Mouse (Mus musculus) small intestine, adult 2 months (tissue): Measurements from ENCODE around the gene Acer1.

ENCODE experiments used
- CTCF ChIP-seq: fragments of 200-500 bp; IDR thresholded peaks from 2 replicates; pipeline ENCODE4 v1.5.1; 2012; ENCODE audit warnings: low read depth, mild to moderate bottlenecking, control low read depth, inconsistent platforms, low read length, moderate library complexity, mixed read lengths; ENCODE audit not compliant: insufficient replicate concordance, insufficient read length; ENCODE audit errors: extremely low read depth
- POLR2A ChIP-seq: fragments of 200-500 bp; IDR thresholded peaks from 2 replicates; pipeline ENCODE4 v1.6.1; 2012; ENCODE audit warnings: low read depth, mild to moderate bottlenecking, control low read depth, inconsistent platforms, low read length, moderate library complexity

DNA sequence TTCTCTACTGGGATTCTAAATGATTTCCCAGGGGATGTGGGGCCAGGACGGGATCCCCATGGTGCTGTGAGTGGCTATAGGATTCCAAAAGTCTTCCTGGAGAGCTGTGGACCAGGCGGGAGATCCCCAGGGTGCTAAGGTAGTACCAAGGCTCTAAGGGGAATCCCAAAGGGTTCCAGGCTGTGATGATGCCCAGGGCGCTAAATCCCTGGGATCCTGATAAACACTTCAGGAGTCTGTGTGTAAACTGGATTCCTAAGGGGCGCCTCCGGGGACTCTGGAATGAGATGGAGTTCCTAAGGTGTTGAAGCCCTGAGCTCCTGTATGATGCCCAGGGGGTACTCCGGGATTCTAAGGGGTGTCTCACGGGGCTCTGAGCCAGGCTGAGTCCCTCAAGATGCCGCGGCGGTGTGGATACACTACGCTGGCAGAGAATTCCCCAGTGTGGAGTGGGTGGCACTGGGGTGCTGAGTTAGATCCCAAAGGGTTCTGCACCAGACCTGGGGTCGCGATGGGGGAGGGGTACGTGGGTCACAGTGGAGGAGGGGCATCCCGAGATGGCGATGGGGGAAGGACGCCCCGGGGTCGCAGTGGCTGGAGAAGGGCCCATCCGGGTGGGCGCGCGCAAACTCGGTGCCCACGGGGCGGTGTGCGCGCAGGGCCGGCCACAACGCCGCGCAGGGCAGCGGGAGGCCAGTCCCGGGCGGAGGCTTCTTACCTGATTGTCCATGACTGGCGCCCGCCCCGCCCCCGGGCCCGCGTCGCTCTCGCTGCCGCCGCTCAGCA is 47.2 kb downstream of the Acer1 start:
- TF ChIP-seq POLR2A (no peak), CTCF (no peak)
